Mouse (Mus musculus) regulatory T cell (primary cell): ENCODE data around the gene Stkld1.

Source experiments
- in situ Hi-C: fragments of 300-600 bp; cut with MboI, MseI; formaldehyde crosslinking; loops from one replicate; pipeline ENCODE4 v1.15.1; 2025; ENCODE audit warnings: high pct_unique_total_duplicates

Gene Stkld1

GRCm38 (mm10) chr2:26914148-26914941, 19.5 kb upstream of the Stkld1 start:
- in situ Hi-C loops = loop anchor here (25.0 kb wide), 1 partner anchor 1952 kb away; the partner anchor contains the start of gene Dph7

- in situ Hi-C loops = loop anchor here (25.0 kb wide), 1 partner anchor 1954 kb away; the partner anchor contains the start of gene Dph7
These were observed 17.7 kb upstream of the Stkld1 start, which contains the start of the genes Surf2 and Surf1 for GRCm38 (mm10) chr2:26915927-26916728. TSS of gene Surf2 (plus strand) at chr2:26916367. TSS of gene Surf1 (minus strand) at chr2:26916530.

DNA sequence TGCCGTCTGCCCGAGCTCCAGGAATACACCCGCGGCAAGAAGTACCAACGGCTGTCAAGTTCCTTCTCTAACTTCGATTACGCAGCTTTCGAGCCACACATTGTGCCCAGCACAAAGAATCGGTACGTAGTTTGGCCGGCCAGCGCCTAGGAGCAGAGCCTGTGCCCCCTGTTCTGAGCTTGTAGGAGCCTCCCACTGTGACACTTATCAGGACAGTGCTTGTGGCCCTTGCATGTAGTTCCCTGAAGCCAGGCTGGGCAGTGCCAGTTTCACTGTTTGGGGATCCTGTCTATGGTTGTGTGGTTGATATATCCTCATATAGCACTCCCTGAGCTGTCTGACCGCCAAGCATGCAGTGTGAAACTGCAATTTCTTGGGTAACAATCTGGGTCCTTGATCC, 17.1 kb upstream of the Stkld1 start:
- in situ Hi-C loops = loop anchor here (25.0 kb wide), 1 partner anchor 1954 kb away; the partner anchor contains the start of gene Dph7

DNA sequence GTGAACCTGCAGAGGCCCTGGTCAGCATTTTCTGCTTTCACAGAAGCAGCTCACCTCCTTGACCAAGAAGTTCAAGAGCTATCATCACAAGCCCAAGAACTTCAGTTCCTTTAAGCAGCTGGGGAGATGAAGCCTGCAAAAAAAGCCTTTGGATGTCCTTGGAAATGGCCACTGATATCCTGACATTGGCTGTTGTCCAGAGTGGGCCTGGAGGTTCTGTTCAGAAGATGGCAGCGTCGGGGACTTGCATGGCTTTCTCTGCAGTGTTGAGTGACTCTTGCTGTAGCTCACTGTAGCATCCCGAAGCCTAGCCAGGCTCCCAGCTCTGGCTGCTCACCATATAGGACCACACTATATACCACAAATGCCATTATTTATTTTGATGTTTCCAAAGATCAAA, 14.2 kb upstream of the Stkld1 start:
- in situ Hi-C loops = loop anchor here (25.0 kb wide), 1 partner anchor 1957 kb away; the partner anchor contains the start of gene Dph7

GRCm38 (mm10) chr2:26920190-26920855, 13.5 kb upstream of the Stkld1 start:
- in situ Hi-C loops = loop anchor here (25.0 kb wide), 1 partner anchor 1958 kb away; the partner anchor contains the start of gene Dph7

- in situ Hi-C loops = loop anchor here (25.0 kb wide), 1 partner anchor 1959 kb away; the partner anchor contains the start of gene Dph7
These were observed 12.1 kb upstream of the Stkld1 start for GRCm38 (mm10) chr2:26921784-26922183.

GRCm38 (mm10) chr2:26927745-26928476, 5.9 kb upstream of the Stkld1 start:
- in situ Hi-C loops = no loop called here

GRCm38 (mm10) chr2:26930390-26930789, 3.5 kb upstream of the Stkld1 start:
- in situ Hi-C loops = no loop called here

- in situ Hi-C loops = no loop called here
These were observed 1.2 kb upstream of the Stkld1 start for GRCm38 (mm10) chr2:26932473-26933303.

DNA sequence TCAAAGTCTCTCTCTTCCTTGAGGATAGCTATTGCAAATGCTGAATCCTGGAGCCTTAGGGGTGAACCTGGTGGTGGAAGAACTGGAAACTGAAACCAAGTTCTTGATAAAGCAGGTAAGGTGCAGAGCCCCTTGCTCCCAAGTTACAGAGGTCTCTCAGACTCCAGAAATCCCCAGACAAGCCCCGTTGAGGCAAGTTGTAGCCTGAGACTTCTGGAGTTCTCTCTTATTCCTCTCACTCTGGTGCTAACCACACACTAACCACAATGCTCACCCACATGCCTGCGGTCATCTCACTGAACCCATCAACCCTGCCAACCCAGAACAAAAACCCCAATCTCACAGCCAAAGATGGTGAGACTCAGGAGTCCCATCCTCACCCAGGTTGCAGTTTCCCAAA, 1.4 kb downstream of the Stkld1 start:
- in situ Hi-C loops = no loop called here

DNA sequence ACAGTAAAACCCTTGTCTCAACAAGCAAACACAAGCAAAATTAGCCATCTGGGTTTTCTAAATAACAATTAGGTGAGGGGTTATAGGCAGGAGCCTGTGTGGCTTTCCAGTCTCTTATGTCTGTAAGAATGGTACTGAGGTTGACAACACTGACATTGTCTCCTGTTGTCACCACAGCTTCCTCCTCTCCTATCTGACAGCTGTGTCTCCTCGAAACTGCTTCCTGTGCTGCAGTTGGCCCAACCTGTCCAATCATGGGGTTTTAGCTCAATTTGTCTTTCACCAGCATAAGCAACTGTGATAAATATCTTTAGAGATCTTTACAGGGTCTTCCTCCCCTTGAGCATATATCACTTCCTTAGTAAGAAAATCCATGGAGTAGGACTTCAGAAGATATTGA, 2.6 kb downstream of the Stkld1 start:
- in situ Hi-C loops = no loop called here

DNA sequence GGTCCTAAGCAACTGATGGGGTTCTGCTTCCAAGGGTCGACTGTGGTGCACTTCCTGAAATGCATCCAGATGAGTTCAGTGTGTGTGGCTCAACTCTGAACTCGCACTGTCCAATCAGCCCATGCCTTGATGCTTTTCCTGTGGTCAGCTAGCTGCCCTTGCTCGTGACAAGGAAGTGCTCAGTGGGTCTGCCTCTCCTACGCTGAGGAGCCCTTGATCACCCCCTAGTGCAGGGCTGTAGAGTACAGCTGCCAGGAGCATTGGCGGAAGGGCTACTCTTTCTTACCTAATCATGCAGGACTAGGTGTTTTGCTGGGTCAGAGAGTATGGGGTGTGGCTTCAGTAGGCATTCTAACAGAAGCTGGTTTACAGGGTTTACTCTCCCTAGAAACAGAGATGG, 7.7 kb downstream of the Stkld1 start:
- in situ Hi-C loops = no loop called here

GRCm38 (mm10) chr2:26943253-26943652, 9.4 kb downstream of the Stkld1 start:
- in situ Hi-C loops = no loop called here

- in situ Hi-C loops = no loop called here
These were observed 16.6 kb downstream of the Stkld1 start for GRCm38 (mm10) chr2:26950411-26950810.

- in situ Hi-C loops = no loop called here
These were observed 17.6 kb downstream of the Stkld1 start for GRCm38 (mm10) chr2:26951346-26951905.

DNA sequence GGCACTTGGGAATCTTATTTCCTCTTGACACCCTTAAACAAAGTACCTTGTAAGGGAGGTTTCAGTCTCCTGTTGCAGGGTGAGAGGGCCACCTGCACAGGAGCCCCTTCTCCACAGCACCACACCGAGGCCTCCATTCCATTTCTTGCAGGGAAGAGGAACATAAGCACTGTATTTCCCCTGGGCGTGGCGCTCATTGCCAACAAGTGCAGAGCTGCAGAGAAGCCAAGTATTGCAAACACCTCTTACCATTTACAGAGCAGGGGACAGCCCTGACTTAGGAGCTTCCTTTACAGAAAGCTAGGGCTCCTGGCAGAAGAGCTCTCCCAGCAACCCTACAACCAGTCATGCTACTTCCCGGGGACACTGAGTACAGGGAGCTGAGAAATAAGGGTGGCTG, 18.3 kb downstream of the Stkld1 start:
- in situ Hi-C loops = no loop called here

DNA sequence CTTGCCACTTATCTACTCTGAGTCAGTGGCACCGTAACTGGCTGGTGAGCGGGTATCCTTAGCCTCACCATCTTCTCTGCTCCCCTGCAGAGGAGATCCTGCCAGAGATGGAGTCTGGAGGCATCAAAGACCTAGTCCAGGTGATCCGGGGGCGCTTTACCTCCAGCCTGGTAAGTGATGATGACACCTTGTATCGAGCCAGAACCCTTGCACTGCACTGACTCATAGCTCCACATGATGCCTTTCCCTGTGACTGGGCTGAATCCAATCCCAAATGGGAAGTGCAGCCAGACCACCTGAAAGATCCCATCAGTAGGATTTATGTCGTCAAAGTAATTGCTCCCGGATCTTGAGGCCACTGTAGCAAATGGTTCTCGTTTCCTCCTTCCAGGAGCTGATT, 19.0 kb downstream of the Stkld1 start:
- in situ Hi-C loops = no loop called here

GRCm38 (mm10) chr2:26954735-26955395, 21.0 kb downstream of the Stkld1 start:
- in situ Hi-C loops = no loop called here

DNA sequence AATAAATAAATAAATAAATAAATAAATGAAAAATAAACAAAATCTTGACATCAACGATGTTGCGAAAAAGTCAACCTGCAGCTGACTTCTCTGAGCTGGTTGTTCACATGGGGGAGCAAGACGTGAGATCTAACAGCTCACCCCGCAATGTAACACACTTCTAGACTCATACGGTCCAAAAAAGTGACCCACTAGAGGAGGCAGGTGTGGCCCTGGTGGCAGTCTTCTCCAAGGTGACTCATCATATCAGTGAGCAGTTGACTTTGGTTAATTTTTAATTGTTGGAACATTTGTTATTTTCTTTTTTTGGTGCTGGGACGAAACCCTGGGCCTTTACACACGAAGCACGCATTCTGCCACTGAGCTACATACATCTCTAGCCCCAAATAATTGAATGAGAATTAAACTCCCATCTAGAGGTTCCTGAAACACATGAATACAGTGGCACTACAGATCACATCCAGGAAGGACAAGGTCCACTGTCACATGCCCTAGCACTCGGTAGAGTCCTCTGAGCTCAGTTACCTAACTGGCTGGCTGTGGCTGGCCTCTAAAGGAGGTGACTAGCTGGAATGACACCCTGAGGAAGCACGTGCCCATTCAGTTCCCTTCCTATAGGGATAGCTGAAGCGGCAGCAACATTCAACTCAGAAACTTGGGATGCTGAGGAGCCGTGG, 23.1 kb downstream of the Stkld1 start:
- in situ Hi-C loops = no loop called here
